Mouse (Mus musculus) gastrocnemius, adult 18-20 months (tissue): Measurements from ENCODE around the gene Gm2115. TPM values are rescaled to one million over a fixed set of nuclear protein-coding genes. Genes with fewer than 3 reads are reported as not detected.

Source experiments
- total RNA-seq, 2 experiments: library from RNA; stranded (reverse); gene quantifications; 2 replicates each; pipeline ENCODE4 v1.2.3; 2021

Gene Gm2115
- total RNA-seq, 2 experiments from 2014 or later: 0.18 to 0.19 TPM

Other genes starting within 250 kb of the Gm2115 start
- gene Arnt2, start 118.8 kb upstream of the Gm2115 start, total RNA-seq: 1 to 10 TPM in 1 of 2 experiments, under 1 TPM in 1; 0.48 to 1.2 TPM
- gene Fah, start 77.8 kb downstream of the Gm2115 start, total RNA-seq: 1 to 10 TPM; 1.8 to 3.0 TPM
- gene Zfand6, start 161.0 kb downstream of the Gm2115 start, total RNA-seq: 100 to 1,000 TPM; 103 to 104 TPM